Mouse (Mus musculus) intestine, postnatal 0 days (tissue): ENCODE measurements around the gene Sema6d. TPM values are rescaled to one million over a fixed set of nuclear protein-coding genes. Genes with fewer than 3 reads are reported as not detected.

Experiments used
- ATAC-seq: fragments of 200-750 bp; cut with Nextera tagmentation; 2 replicates; pipeline ENCODE4 v1.8.0; 2017; ENCODE audit warnings: mild to moderate bottlenecking, moderate TSS enrichment, moderate library complexity
- H3K27ac ChIP-seq: fragments of 300-500 bp; sonication (generic); 2 replicates; pipeline ENCODE4 v1.5.1; 2014; ENCODE audit warnings: mild to moderate bottlenecking, low read depth, low read length, moderate library complexity
- H3K27me3 ChIP-seq: fragments of 300-500 bp; sonication (generic); replicated peaks from 2 replicates; pipeline ENCODE4 v1.6.1; 2014; ENCODE audit warnings: low read length, mixed read lengths; ENCODE audit not compliant: control insufficient read depth, insufficient read depth
- H3K36me3 ChIP-seq: fragments of 300-500 bp; sonication (generic); 2 replicates; pipeline ENCODE4 v1.6.1; 2014; ENCODE audit warnings: mild to moderate bottlenecking, moderate library complexity; ENCODE audit not compliant: control insufficient read depth, insufficient read depth
- H3K4me1 ChIP-seq: fragments of 300-500 bp; sonication (generic); replicated peaks from 2 replicates; pipeline ENCODE4 v1.6.1; 2014; ENCODE audit warnings: antibody characterized with exemption, low read length, mixed read lengths; ENCODE audit not compliant: control insufficient read depth, insufficient read depth
- H3K4me2 ChIP-seq: fragments of 300-500 bp; sonication (generic); replicated peaks from 2 replicates; pipeline ENCODE4 v1.6.1; 2014; ENCODE audit warnings: low read depth, mild to moderate bottlenecking, moderate library complexity
- H3K4me3 ChIP-seq: fragments of 300-500 bp; sonication (generic); 2 replicates; pipeline ENCODE4 v1.5.1; 2014; ENCODE audit warnings: low read depth, low read length
- H3K9ac ChIP-seq: fragments of 300-500 bp; sonication (generic); 2 replicates; pipeline ENCODE4 v1.6.1; 2014; ENCODE audit warnings: mild to moderate bottlenecking, low read depth, low read length
- H3K9me3 ChIP-seq: fragments of 300-500 bp; sonication (generic); 2 replicates; pipeline ENCODE4 v1.6.1; 2016; ENCODE audit warnings: mixed run types; ENCODE audit not compliant: control insufficient read depth
- CTCF ChIP-seq: sonication (generic); IDR thresholded peaks from 2 replicates; pipeline ENCODE4 v1.5.1; 2016; ENCODE audit warnings: low read depth, mild to moderate bottlenecking, control low read depth, antibody characterized with exemption, moderate library complexity
- WGBS: fragments of 180-500 bp; shearing (Covaris S2); extraction: QIAGEN DNeasy Blood & Tissue Kit; methylation state at CpG from one replicate; pipeline ENCODE4 v1.1.7; 2014; 5-methylcytosine and 5-hydroxymethylcytosine counted together
- polyA plus RNA-seq: library from polyadenylated mRNA; unstranded; fragments of >200 nt; fragmentation: Nextera tagmentation; extraction: Ambion mirVana; gene quantifications from 2 replicates; pipeline ENCODE4 v1.2.1, GENCODE M21; 2015

Sema6d gene
- polyA plus RNA-seq, 1 experiment from 2014 or later: 10.4 TPM

DNA sequence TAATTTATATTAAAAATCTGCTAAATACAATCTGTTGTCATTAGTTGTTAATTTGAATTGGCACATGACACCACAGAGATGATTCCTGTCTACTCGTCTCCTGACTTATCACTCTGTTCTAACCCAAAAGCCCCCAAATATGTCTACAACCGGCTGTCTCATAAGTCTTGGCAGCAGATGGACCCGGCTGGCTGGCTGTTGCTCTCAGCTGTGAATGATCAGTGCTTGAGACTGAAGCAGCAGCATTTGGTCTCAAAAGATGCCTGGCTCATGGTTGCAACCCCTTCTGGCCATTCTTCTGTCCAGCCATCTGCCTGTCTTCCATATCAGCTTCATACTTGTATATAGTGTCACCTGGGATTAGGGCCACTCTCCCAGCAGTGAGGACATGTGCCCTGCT is 434.4 kb downstream of the Sema6d start:
- Histone ChIP-seq H3K4me2 (no peak overlapping the region), H3K4me1 (no peaks in the 10 kb centered on the region), H3K27me3 (no peaks in the 10 kb centered on the region), H3K4me3 (no peak overlapping the region), H3K9me3 (no peaks in the 10 kb centered on the region), H3K36me3 (no peaks in the 10 kb centered on the region), H3K9ac (no peak overlapping the region), H3K27ac (no peak overlapping the region)
- no peak for TF ChIP-seq CTCF
- WGBS: 69% methylated on average over 3 of the region's 3 CpGs
- no peak for ATAC-seq

DNA sequence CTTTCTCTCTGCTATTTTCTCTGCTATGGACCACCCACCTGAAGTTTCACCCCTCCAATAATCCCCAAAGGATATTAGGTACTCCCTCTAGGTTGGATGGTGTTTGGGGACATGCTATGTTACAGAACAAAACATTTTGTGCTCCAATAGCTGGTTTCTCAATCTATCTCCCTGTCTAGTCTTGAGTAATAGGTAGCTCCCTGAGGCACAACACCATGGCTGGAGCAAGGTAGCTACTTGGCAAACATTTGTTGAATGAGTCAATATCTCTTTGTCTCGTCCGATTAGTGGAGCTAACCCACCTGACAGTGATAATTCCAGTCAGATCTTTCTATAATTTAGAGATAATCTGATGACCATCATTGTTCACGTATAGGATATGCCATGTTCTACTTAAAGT is 437.9 kb downstream of the Sema6d start:
- Histone ChIP-seq H3K4me1 (no peaks in the 10 kb centered on the region), H3K27ac (no peak overlapping the region), H3K9me3 (no peaks in the 10 kb centered on the region), H3K36me3 (no peaks in the 10 kb centered on the region), H3K9ac (no peak overlapping the region), H3K4me3 (no peak overlapping the region), H3K4me2 (no peak overlapping the region), H3K27me3 (no peaks in the 10 kb centered on the region)
- TF ChIP-seq CTCF: no peak
- ATAC-seq: no peak
- 78% methylated on average over 3 of the region's 3 CpGs for WGBS

DNA sequence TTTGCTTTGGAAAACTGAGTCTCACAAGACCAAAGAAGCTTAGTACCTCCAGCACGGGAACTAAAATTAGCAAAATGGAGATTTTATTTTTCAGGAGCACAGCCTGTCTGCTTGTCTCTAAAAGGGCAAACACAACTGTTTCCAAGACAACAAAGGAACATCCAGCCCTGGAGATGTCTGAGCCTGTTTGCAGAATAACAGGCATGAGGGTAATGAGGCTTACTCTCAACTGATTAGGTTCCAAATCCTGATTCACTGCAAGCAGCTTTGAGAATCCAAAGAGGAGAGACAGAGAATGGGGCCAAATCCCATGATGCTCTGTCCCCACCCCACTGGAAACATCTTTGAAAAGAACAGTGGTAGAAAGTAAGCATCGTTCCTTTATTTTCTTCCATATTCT is 440.7 kb downstream of the Sema6d start:
- H3K4me1 ChIP-seq: no peaks in the 10 kb centered on the region
- no peak for ATAC-seq
- no peak overlapping the region for H3K4me3 ChIP-seq
- no peaks in the 10 kb centered on the region for H3K27me3 ChIP-seq
- H3K9ac ChIP-seq: no peak overlapping the region
- 90% methylated on average over 2 of the region's 2 CpGs for WGBS
- no peak for TF ChIP-seq CTCF
- H3K4me2 ChIP-seq: no peak overlapping the region
- H3K9me3 ChIP-seq: no peaks in the 10 kb centered on the region
- H3K36me3 ChIP-seq: no peaks in the 10 kb centered on the region
- no peak overlapping the region for H3K27ac ChIP-seq

DNA sequence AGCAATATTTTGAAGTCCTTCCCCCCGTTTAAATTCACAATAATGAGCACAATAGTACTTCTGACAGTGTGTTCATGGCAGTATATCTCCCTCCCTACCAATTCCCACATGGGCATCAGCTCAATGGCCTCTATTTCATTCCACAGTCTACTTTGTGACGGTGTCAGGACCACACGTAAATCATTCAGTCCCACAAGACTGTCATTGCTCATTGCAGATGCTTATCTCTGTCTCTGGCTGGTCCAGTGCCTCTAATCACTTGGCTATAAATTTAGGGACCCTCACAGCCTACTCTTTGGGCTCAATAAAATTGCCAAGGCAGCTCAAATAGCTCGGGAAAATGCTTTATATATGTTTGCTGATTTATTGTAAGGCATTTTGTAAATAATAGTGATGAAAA is 441.3 kb downstream of the Sema6d start:
- no peak for ATAC-seq
- H3K27ac ChIP-seq: no peak overlapping the region
- WGBS: 65% methylated on average over 4 of the region's 4 CpGs
- no peak overlapping the region for H3K9ac ChIP-seq
- no peaks in the 10 kb centered on the region for H3K27me3 ChIP-seq
- no peaks in the 10 kb centered on the region for H3K36me3 ChIP-seq
- no peak overlapping the region for H3K4me3 ChIP-seq
- H3K9me3 ChIP-seq: no peaks in the 10 kb centered on the region
- H3K4me1 ChIP-seq: no peaks in the 10 kb centered on the region
- H3K4me2 ChIP-seq: no peak overlapping the region
- no peak for TF ChIP-seq CTCF

DNA sequence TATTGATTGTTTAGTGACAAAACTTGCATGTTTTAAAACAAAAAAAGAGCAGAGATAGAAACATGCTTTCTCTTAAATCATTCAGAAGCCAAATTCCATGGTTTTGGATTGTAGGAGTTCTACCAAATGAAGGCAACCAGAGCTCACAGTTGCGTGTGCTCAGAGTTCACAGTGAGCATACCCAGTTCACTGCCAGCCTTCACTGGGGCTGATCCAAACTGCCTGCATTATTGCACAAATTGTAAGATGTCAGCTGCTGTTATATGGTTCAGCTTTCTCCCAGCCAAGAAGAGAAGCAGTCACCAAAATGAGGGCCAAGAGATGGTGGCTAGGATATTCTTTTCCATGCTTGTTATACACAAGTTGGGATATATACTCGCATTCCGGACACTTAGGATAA is 443.1 kb downstream of the Sema6d start:
- Histone ChIP-seq H3K27ac (no peak overlapping the region), H3K36me3 (no peaks in the 10 kb centered on the region), H3K9me3 (no peaks in the 10 kb centered on the region), H3K4me2 (no peak overlapping the region), H3K27me3 (no peaks in the 10 kb centered on the region), H3K4me1 (no peaks in the 10 kb centered on the region; the same call in 1 of the 2 replicates), H3K4me3 (no peak overlapping the region), H3K9ac (no peak overlapping the region)
- TF ChIP-seq CTCF: no peak
- ATAC-seq: no peak
- 90% methylated on average over 3 of the region's 3 CpGs for WGBS

DNA sequence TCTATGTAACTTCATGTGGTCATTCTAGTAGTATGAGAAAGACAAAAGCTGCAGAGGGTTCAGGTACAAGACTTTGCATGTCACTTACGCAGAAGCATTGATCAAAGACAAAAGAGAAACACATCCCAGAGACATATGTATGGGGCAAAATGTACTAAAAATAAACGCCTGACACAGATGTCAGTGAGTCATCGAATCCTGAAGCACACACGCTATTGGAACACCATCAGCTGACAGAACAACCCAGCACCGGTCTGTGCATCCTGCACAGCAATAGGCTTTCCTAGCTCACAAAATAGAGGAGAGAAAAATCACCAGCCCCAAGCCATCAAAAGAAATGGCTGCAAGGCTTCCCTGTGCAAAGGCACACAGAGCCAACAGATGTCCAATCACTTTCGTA is 443.8 kb downstream of the Sema6d start:
- H3K9ac ChIP-seq: no peak overlapping the region
- 77% methylated on average over 6 of the region's 6 CpGs for WGBS
- H3K4me2 ChIP-seq: no peak overlapping the region
- no peak for TF ChIP-seq CTCF
- no peak overlapping the region for H3K27ac ChIP-seq
- H3K27me3 ChIP-seq: no peaks in the 10 kb centered on the region
- no peaks in the 10 kb centered on the region for H3K9me3 ChIP-seq
- no peaks in the 10 kb centered on the region for H3K36me3 ChIP-seq
- no peak overlapping the region for H3K4me3 ChIP-seq
- no peak for ATAC-seq
- no peaks in the 10 kb centered on the region; the same call in 1 of the 2 replicates for H3K4me1 ChIP-seq

DNA sequence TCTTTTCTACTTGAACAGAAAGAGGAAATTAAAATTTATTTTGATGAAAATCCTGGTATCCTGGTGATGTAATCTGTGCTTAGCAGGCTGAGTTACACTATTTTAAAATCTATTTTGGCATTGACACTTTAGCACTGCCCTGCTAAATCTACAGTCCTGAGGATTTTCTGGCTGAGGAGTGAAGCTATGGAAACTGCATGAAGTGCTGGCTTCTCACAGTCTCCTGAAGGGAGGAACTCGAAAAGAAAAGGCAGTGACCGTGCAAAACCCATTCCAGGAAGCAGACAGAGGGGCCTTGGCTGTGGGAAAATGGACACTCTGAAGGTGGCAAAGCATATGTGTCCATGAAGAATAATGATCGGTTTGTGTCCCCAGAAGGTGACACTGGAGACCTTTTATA is 460.5 kb downstream of the Sema6d start:
- H3K4me1 ChIP-seq: no peaks in the 10 kb centered on the region
- H3K36me3 ChIP-seq: no peaks in the 10 kb centered on the region
- H3K27me3 ChIP-seq: no peaks in the 10 kb centered on the region
- H3K9me3 ChIP-seq: no peaks in the 10 kb centered on the region
- no peak overlapping the region for H3K4me2 ChIP-seq
- no peak overlapping the region for H3K9ac ChIP-seq
- WGBS: 71% methylated on average over 3 of the region's 3 CpGs
- ATAC-seq: no peak
- no peak overlapping the region for H3K27ac ChIP-seq
- H3K4me3 ChIP-seq: no peak overlapping the region
- no peak for TF ChIP-seq CTCF
